Mouse (Mus musculus): Measurements from ENCODE around the gene Supt20. TPM values are rescaled to one million over a fixed set of nuclear protein-coding genes. Genes with fewer than 3 reads are reported as not detected.
A peak's percentile ranks its signal among the peaks of the same experiment; 100 is the strongest.

Gene Supt20
- total RNA-seq (2014; rRNA removed) = 36.3 and 43.5 TPM in 2 replicates
- polyA plus RNA-seq (2015; fragmentation: Nextera tagmentation; extraction: Ambion mirVana) = 52.0 and 55.4 TPM in 2 replicates

DNA sequence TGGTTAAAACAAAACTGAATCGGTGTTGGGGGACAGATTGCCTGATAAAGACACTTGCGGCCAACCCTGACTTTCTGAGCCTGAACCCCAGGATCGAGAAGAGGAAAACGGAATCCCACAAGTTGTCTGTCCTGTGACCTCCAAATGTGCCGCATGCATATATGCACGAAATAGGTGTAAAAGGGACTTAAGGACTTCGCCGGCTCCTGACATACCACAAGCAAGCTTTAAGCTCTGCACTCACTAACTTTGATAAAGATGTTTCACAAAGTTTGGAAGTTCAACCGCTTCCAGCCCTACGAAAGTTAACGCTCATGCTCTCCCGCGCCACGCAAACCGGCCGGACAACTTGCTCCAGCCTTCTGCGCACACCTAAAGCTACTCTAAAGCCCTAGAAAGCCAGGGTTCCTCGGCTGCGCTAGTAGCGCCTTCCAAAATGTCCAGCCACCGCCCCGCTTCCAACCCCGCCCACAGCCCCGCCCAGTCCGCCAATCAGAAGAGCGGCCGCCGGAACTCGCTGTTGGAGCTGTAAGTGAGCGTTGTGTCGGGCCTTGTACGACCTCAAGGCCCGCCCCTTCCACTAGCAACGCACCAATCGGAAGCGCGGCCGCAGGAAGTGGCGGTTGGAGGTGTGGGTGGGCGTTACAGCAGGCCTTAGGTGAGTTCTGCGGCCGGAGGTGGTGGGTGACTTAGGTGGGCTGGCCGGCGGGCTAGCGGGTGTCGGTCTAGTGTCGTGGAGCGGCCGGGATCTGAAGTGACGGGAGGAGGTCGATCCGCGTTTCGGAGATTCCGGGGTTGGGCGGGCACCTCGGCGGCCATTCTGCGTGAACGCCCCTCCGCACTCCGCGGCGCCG, at the start of gene Supt20:
Gene Supt20 (plus strand): TSS at position 606 of the 854 bp plus-strand sequence.
- 2% methylated on average over 65 of the region's 65 CpGs for WGBS
- Histone ChIP-seq H3K9ac (replicated peaks; ENCODE audit: low read length) (peak within 1 kb of the TSS; percentile 65), H3K4me2 (ENCODE audit: low read depth, low read length) (peak within 1 kb of the TSS; percentile 70), H3K27ac (peak within 1 kb of the TSS; percentile 74), H3K4me3 (ENCODE audit: low read length) (peak within 1 kb of the TSS; percentile 63), H3K27me3 (ENCODE audit: insufficient read depth, low read length) (no peaks in the 10 kb centered on the region), H3K9me3 (ENCODE audit: low read length) (no peaks in the 10 kb centered on the region), H3K36me3 (ENCODE audit: insufficient read depth, low read length) (peaks cover 11% of the 10 kb centered on the region; the same call in 1 of the 2 replicates), H3K4me1 (ENCODE audit: insufficient read depth, low read length) (no peaks in the 10 kb centered on the region; the same call in 1 of the 2 replicates)
- no peak for TF ChIP-seq CTCF (IDR thresholded peaks at IDR 0.05; ENCODE audit: low read depth)
- DNase-seq (ENCODE audit: low spot score) (peak; percentile 97), ATAC-seq (peak; percentile 99)

GRCm38 (mm10) chr3:54642851-54643250, 49.8 kb upstream of the Supt20 start:
- Histone ChIP-seq H3K36me3 (ENCODE audit: insufficient read depth, low read length) (no peaks in the 10 kb centered on the region), H3K9ac (replicated peaks; ENCODE audit: low read length) (no peak overlapping the region), H3K27ac (no peak overlapping the region), H3K4me2 (ENCODE audit: low read depth, low read length) (no peak overlapping the region), H3K4me3 (ENCODE audit: low read length) (no peak overlapping the region), H3K9me3 (ENCODE audit: low read length) (no peaks in the 10 kb centered on the region), H3K4me1 (ENCODE audit: insufficient read depth, low read length) (no peaks in the 10 kb centered on the region), H3K27me3 (ENCODE audit: insufficient read depth, low read length) (no peaks in the 10 kb centered on the region)
- ATAC-seq (no peak), DNase-seq (ENCODE audit: low spot score) (no peak)
- TF ChIP-seq CTCF (IDR thresholded peaks at IDR 0.05; ENCODE audit: low read depth) = no peak
- 86% methylated on average over 1 of the region's 1 CpGs for WGBS

DNA sequence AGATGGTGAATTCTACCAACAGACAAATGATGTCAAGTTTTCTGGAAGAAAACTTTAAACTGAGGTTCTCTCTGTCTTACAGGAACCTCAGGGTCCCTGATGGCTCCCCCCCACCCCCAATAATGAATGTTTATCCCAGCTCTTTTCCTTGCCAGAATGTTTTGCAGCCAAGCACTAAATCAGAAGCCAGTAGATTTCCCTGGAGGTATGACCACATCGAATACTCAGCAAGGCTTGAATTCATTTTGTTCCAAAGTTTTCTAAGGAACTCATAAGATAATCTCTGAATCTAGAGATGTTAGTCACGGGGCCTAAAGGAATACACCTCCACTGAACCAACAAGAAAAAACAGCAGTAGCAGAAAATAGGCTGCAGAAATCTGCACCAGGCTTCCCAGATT, 45.0 kb upstream of the Supt20 start:
- H3K27me3 ChIP-seq (ENCODE audit: insufficient read depth, low read length) = no peaks in the 10 kb centered on the region
- DNase-seq (ENCODE audit: low spot score) = no peak
- WGBS = 53% methylated on average over 2 of the region's 2 CpGs
- no peak for TF ChIP-seq CTCF (IDR thresholded peaks at IDR 0.05; ENCODE audit: low read depth)
- H3K4me1 ChIP-seq (ENCODE audit: insufficient read depth, low read length) = no peaks in the 10 kb centered on the region
- no peak overlapping the region for H3K4me3 ChIP-seq (ENCODE audit: low read length)
- no peak overlapping the region for H3K4me2 ChIP-seq (ENCODE audit: low read depth, low read length)
- no peaks in the 10 kb centered on the region for H3K9me3 ChIP-seq (ENCODE audit: low read length)
- H3K27ac ChIP-seq = no peak overlapping the region
- no peaks in the 10 kb centered on the region for H3K36me3 ChIP-seq (ENCODE audit: insufficient read depth, low read length)
- no peak overlapping the region for H3K9ac ChIP-seq (replicated peaks; ENCODE audit: low read length)
- no peak for ATAC-seq

DNA sequence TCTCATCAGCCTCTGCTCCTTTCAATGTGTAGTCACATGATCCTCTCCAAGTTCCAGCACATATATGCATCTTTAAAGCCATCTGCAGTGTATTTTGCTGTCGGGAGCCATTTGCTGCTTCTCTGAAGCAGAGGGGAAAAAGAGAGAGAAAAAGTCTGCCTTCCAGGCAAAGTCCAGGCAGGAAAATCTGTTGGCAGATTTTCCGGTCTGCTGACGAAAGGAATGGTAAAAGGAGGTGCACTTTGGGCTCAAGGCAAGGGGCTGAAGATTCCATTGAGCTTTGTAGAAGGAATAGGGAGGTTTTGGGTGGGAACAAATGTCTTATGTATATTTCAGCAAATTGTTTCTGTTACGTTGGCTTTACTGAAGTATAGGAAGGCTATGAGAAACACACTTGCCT, 41.0 kb upstream of the Supt20 start:
- Histone ChIP-seq H3K9me3 (ENCODE audit: low read length) (no peaks in the 10 kb centered on the region), H3K9ac (replicated peaks; ENCODE audit: low read length) (no peak overlapping the region), H3K4me2 (ENCODE audit: low read depth, low read length) (no peak overlapping the region), H3K27ac (no peak overlapping the region), H3K4me1 (ENCODE audit: insufficient read depth, low read length) (no peaks in the 10 kb centered on the region), H3K4me3 (ENCODE audit: low read length) (no peak overlapping the region), H3K36me3 (ENCODE audit: insufficient read depth, low read length) (no peaks in the 10 kb centered on the region), H3K27me3 (ENCODE audit: insufficient read depth, low read length) (no peaks in the 10 kb centered on the region)
- TF ChIP-seq CTCF (IDR thresholded peaks at IDR 0.05; ENCODE audit: low read depth) = no peak
- no peak for DNase-seq (ENCODE audit: low spot score)
- 79% methylated on average over 4 of the region's 4 CpGs for WGBS
- ATAC-seq = no peak

DNA sequence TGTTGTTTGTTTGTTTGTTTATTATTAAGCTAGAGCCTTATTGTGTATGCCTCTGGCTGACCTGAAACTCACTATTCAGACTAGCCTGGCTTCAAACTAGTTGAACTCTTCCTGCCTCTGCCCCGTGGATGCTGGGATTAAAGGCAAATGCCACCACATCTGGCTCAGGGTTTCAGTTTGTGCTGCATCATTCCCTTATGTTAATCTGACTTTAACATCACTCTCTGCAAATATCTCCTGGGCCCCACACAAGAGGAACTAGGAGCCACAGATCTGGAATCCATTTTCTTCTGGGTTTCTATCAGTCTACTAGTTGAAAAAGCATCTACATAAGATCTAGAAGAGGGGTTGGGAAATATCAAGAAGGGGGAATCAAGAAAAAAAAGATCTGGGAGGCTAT, 38.4 kb upstream of the Supt20 start:
- 85% methylated on average over 1 of the region's 1 CpGs for WGBS
- DNase-seq (ENCODE audit: low spot score) = no peak
- Histone ChIP-seq H3K27ac (no peak overlapping the region), H3K9me3 (ENCODE audit: low read length) (no peaks in the 10 kb centered on the region), H3K4me3 (ENCODE audit: low read length) (no peak overlapping the region), H3K4me1 (ENCODE audit: insufficient read depth, low read length) (no peaks in the 10 kb centered on the region), H3K36me3 (ENCODE audit: insufficient read depth, low read length) (no peaks in the 10 kb centered on the region), H3K27me3 (ENCODE audit: insufficient read depth, low read length) (no peaks in the 10 kb centered on the region), H3K4me2 (ENCODE audit: low read depth, low read length) (no peak overlapping the region), H3K9ac (replicated peaks; ENCODE audit: low read length) (no peak overlapping the region)
- ATAC-seq = no peak
- TF ChIP-seq CTCF (IDR thresholded peaks at IDR 0.05; ENCODE audit: low read depth) = no peak

- no peaks in the 10 kb centered on the region for H3K9me3 ChIP-seq (ENCODE audit: low read length)
- 80% methylated on average over 3 of the region's 3 CpGs for WGBS
Observed at GRCm38 (mm10) chr3:54657090-54657489, 35.5 kb upstream of the Supt20 start.

More at GRCm38 (mm10) chr3:54657090-54657489, 35.5 kb upstream of the Supt20 start:
- Histone ChIP-seq H3K36me3 (ENCODE audit: insufficient read depth, low read length) (no peaks in the 10 kb centered on the region), H3K4me1 (ENCODE audit: insufficient read depth, low read length) (no peaks in the 10 kb centered on the region), H3K9ac (replicated peaks; ENCODE audit: low read length) (no peak overlapping the region), H3K27ac (no peak overlapping the region), H3K27me3 (ENCODE audit: insufficient read depth, low read length) (no peaks in the 10 kb centered on the region), H3K4me2 (ENCODE audit: low read depth, low read length) (no peak overlapping the region), H3K4me3 (ENCODE audit: low read length) (no peak overlapping the region)
- ATAC-seq (no peak), DNase-seq (ENCODE audit: low spot score) (no peak)
- no peak for TF ChIP-seq CTCF (IDR thresholded peaks at IDR 0.05; ENCODE audit: low read depth)

Measured in hindbrain, postnatal 0 days (tissue).